Mouse (Mus musculus): ENCODE measurements at regions not wholly inside any gene's neighbourhood (a gene's known extent, or its start where the extent isn't known, plus 50 kb on each side); places are given as distances from the start of the nearest gene placed in this dataset.
A peak's percentile ranks its signal among the peaks of the same experiment; 100 is the strongest.

GRCm38 (mm10) chr7:40466382-40466781, 431.7 kb upstream of the Vstm2b start:
- no peak for ATAC-seq (ENCODE audit: low FRiP score)
- Histone ChIP-seq H3K9me3 (no peaks in the 10 kb centered on the region), H3K4me2 (no peak overlapping the region), H3K27ac (no peak overlapping the region), H3K4me1 (no peaks in the 10 kb centered on the region), H3K4me3 (replicated peaks) (no peak overlapping the region), H3K9ac (no peak overlapping the region), H3K27me3 (no peaks in the 10 kb centered on the region), H3K36me3 (replicated peaks) (no peaks in the 10 kb centered on the region)
- WGBS, result 93% methylated on average over 5 of the region's 5 CpGs

GRCm38 (mm10) chr7:40487256-40487655, 410.9 kb upstream of the Vstm2b start:
- H3K4me2 ChIP-seq, result no peak overlapping the region
- no peak for ATAC-seq (ENCODE audit: low FRiP score)

GRCm38 (mm10) chr7:40522703-40523267, 375.3 kb upstream of the Vstm2b start:
- no peaks in the 10 kb centered on the region for H3K4me1 ChIP-seq
- H3K9me3 ChIP-seq, result no peaks in the 10 kb centered on the region
- H3K9ac ChIP-seq, result no peak overlapping the region
- no peaks in the 10 kb centered on the region for H3K36me3 ChIP-seq (replicated peaks)
- no peak for ATAC-seq (ENCODE audit: low FRiP score)
- 87% methylated on average over 7 of the region's 7 CpGs for WGBS
- no peak overlapping the region for H3K27ac ChIP-seq
- no peak overlapping the region for H3K4me2 ChIP-seq
- no peak overlapping the region for H3K4me3 ChIP-seq (replicated peaks)
- no peaks in the 10 kb centered on the region for H3K27me3 ChIP-seq

More at GRCm38 (mm10) chr7:40487256-40487655, 410.9 kb upstream of the Vstm2b start:
- no peaks in the 10 kb centered on the region for H3K9me3 ChIP-seq
- H3K27me3 ChIP-seq, result no peaks in the 10 kb centered on the region
- H3K27ac ChIP-seq, result no peak overlapping the region
- no peak overlapping the region for H3K4me3 ChIP-seq (replicated peaks)
- no peaks in the 10 kb centered on the region for H3K36me3 ChIP-seq (replicated peaks)
- H3K4me1 ChIP-seq, result no peaks in the 10 kb centered on the region
- H3K9ac ChIP-seq, result no peak overlapping the region

GRCm38 (mm10) chr7:40536601-40537000, 361.5 kb upstream of the Vstm2b start:
- H3K27me3 ChIP-seq, result no peaks in the 10 kb centered on the region
- 89% methylated on average over 3 of the region's 3 CpGs for WGBS
- H3K9ac ChIP-seq, result no peak overlapping the region
- H3K4me2 ChIP-seq, result no peak overlapping the region
- H3K27ac ChIP-seq, result no peak overlapping the region
- no peaks in the 10 kb centered on the region for H3K36me3 ChIP-seq (replicated peaks)
- H3K4me1 ChIP-seq, result no peaks in the 10 kb centered on the region
- ATAC-seq (ENCODE audit: low FRiP score), result no peak
- H3K9me3 ChIP-seq, result no peaks in the 10 kb centered on the region
- no peak overlapping the region for H3K4me3 ChIP-seq (replicated peaks)

GRCm38 (mm10) chr7:40537621-40538020, 360.5 kb upstream of the Vstm2b start:
- 87% methylated on average over 3 of the region's 3 CpGs for WGBS

GRCm38 (mm10) chr7:40539789-40540188, 358.3 kb upstream of the Vstm2b start:
- Histone ChIP-seq H3K4me3 (replicated peaks) (no peak overlapping the region), H3K9me3 (no peaks in the 10 kb centered on the region), H3K27ac (no peak overlapping the region), H3K4me1 (no peaks in the 10 kb centered on the region), H3K9ac (no peak overlapping the region), H3K4me2 (no peak overlapping the region), H3K27me3 (no peaks in the 10 kb centered on the region), H3K36me3 (replicated peaks) (no peaks in the 10 kb centered on the region)
- 74% methylated on average over 5 of the region's 5 CpGs for WGBS
- no peak for ATAC-seq (ENCODE audit: low FRiP score)

More at GRCm38 (mm10) chr7:40537621-40538020, 360.5 kb upstream of the Vstm2b start:
- no peaks in the 10 kb centered on the region for H3K36me3 ChIP-seq (replicated peaks)
- H3K9me3 ChIP-seq, result no peaks in the 10 kb centered on the region
- no peak for ATAC-seq (ENCODE audit: low FRiP score)
- H3K27me3 ChIP-seq, result no peaks in the 10 kb centered on the region
- no peak overlapping the region for H3K9ac ChIP-seq
- no peak overlapping the region for H3K27ac ChIP-seq
- H3K4me2 ChIP-seq, result no peak overlapping the region
- no peak overlapping the region for H3K4me3 ChIP-seq (replicated peaks)
- H3K4me1 ChIP-seq, result no peaks in the 10 kb centered on the region

- Histone ChIP-seq H3K4me2 (no peak overlapping the region), H3K9ac (no peak overlapping the region), H3K27me3 (no peaks in the 10 kb centered on the region), H3K27ac (no peak overlapping the region), H3K9me3 (no peaks in the 10 kb centered on the region), H3K4me3 (replicated peaks) (no peak overlapping the region), H3K4me1 (no peaks in the 10 kb centered on the region), H3K36me3 (replicated peaks) (no peaks in the 10 kb centered on the region)
- ATAC-seq (ENCODE audit: low FRiP score), result no peak
- 84% methylated on average over 4 of the region's 4 CpGs for WGBS
Observed at GRCm38 (mm10) chr7:40541283-40541682, 356.8 kb upstream of the Vstm2b start.

- H3K4me2 ChIP-seq, result no peak overlapping the region
- no peaks in the 10 kb centered on the region for H3K36me3 ChIP-seq (replicated peaks)
- H3K27me3 ChIP-seq, result no peaks in the 10 kb centered on the region
- peaks cover 14% of the 10 kb centered on the region; the same call in 1 of the 2 replicates for H3K4me1 ChIP-seq
- H3K9me3 ChIP-seq, result no peaks in the 10 kb centered on the region
- H3K27ac ChIP-seq, result 0 out of 2 replicates have a peak overlapping the region, but pooled peaks have one; percentile 42
- ATAC-seq (ENCODE audit: low FRiP score), result peak; percentile 85
- WGBS, result 28% methylated on average over 10 of the region's 10 CpGs
- no peak overlapping the region for H3K4me3 ChIP-seq (replicated peaks)
- no peak overlapping the region for H3K9ac ChIP-seq
Observed at GRCm38 (mm10) chr7:40563447-40564118, 334.5 kb upstream of the Vstm2b start.

GRCm38 (mm10) chr7:40575971-40576370, 322.2 kb upstream of the Vstm2b start:
- Histone ChIP-seq H3K4me2 (no peak overlapping the region), H3K36me3 (replicated peaks) (no peaks in the 10 kb centered on the region), H3K4me3 (replicated peaks) (no peak overlapping the region), H3K9me3 (no peaks in the 10 kb centered on the region), H3K27me3 (no peaks in the 10 kb centered on the region), H3K4me1 (no peaks in the 10 kb centered on the region), H3K9ac (no peak overlapping the region), H3K27ac (no peak overlapping the region)
- no peak for ATAC-seq (ENCODE audit: low FRiP score)
- 85% methylated on average over 4 of the region's 4 CpGs for WGBS

- 81% methylated on average over 4 of the region's 4 CpGs for WGBS
- Histone ChIP-seq H3K27me3 (no peaks in the 10 kb centered on the region), H3K9me3 (no peaks in the 10 kb centered on the region), H3K36me3 (replicated peaks) (no peaks in the 10 kb centered on the region), H3K27ac (no peak overlapping the region), H3K4me3 (replicated peaks) (no peak overlapping the region), H3K9ac (no peak overlapping the region), H3K4me2 (no peak overlapping the region), H3K4me1 (no peaks in the 10 kb centered on the region)
- ATAC-seq (ENCODE audit: low FRiP score), result no peak
Observed at GRCm38 (mm10) chr7:40577365-40577764, 320.8 kb upstream of the Vstm2b start.

GRCm38 (mm10) chr7:40620761-40621160, 277.4 kb upstream of the Vstm2b start:
- Histone ChIP-seq H3K27me3 (no peaks in the 10 kb centered on the region), H3K4me2 (no peak overlapping the region), H3K9ac (no peak overlapping the region), H3K4me3 (replicated peaks) (no peak overlapping the region), H3K9me3 (no peaks in the 10 kb centered on the region), H3K4me1 (no peaks in the 10 kb centered on the region), H3K27ac (no peak overlapping the region), H3K36me3 (replicated peaks) (no peaks in the 10 kb centered on the region)
- ATAC-seq (ENCODE audit: low FRiP score), result no peak
- 88% methylated on average over 3 of the region's 3 CpGs for WGBS

- no peaks in the 10 kb centered on the region for H3K9me3 ChIP-seq
- no peak overlapping the region for H3K9ac ChIP-seq
- no peaks in the 10 kb centered on the region for H3K27me3 ChIP-seq
- WGBS, result 72% methylated on average over 3 of the region's 3 CpGs
- H3K36me3 ChIP-seq (replicated peaks), result no peaks in the 10 kb centered on the region
- no peak overlapping the region for H3K27ac ChIP-seq
- H3K4me1 ChIP-seq, result no peaks in the 10 kb centered on the region
- no peak overlapping the region for H3K4me3 ChIP-seq (replicated peaks)
- no peak overlapping the region for H3K4me2 ChIP-seq
- ATAC-seq (ENCODE audit: low FRiP score), result no peak
Observed at GRCm38 (mm10) chr7:40622811-40623210, 275.3 kb upstream of the Vstm2b start.

GRCm38 (mm10) chr7:40623286-40623685, 274.8 kb upstream of the Vstm2b start:
- ATAC-seq (ENCODE audit: low FRiP score), result no peak

More at GRCm38 (mm10) chr7:40623286-40623685, 274.8 kb upstream of the Vstm2b start:
- H3K9ac ChIP-seq, result no peak overlapping the region
- no peaks in the 10 kb centered on the region for H3K27me3 ChIP-seq
- H3K4me2 ChIP-seq, result no peak overlapping the region
- 97% methylated on average over 2 of the region's 2 CpGs for WGBS
- H3K4me3 ChIP-seq (replicated peaks), result no peak overlapping the region
- no peaks in the 10 kb centered on the region for H3K36me3 ChIP-seq (replicated peaks)
- no peaks in the 10 kb centered on the region for H3K4me1 ChIP-seq
- H3K27ac ChIP-seq, result no peak overlapping the region
- no peaks in the 10 kb centered on the region for H3K9me3 ChIP-seq
